Mouse (Mus musculus) liver, embryonic 14.5 days (tissue): ENCODE measurements around the gene 4931422A03Rik. TPM values are rescaled to one million over a fixed set of nuclear protein-coding genes. Genes with fewer than 3 reads are reported as not detected.

ENCODE experiments used
- ATAC-seq: fragments of 200-750 bp; cut with Nextera tagmentation; 2 replicates; pipeline ENCODE4 v1.8.0; 2017; ENCODE audit warnings: moderate number of reproducible peaks, mild to moderate bottlenecking, moderate library complexity; ENCODE audit not compliant: insufficient read depth
- DNase-seq, 3 experiments: peaks; one replicate each; pipeline ENCODE4 v3.0.0-alpha.2; 2012 to 2013; ENCODE audit warnings: low read depth in 3 of 3, low spot score in 3 of 3
- H3K27ac ChIP-seq: fragments of 300-500 bp; sonication (generic); 2 replicates; pipeline ENCODE4 v1.5.1; 2014; ENCODE audit warnings: moderate library complexity, mild to moderate bottlenecking, control low read depth, inconsistent platforms
- H3K27me3 ChIP-seq: fragments of 300-500 bp; sonication (generic); 2 replicates; pipeline ENCODE4 v1.6.1; 2014; ENCODE audit warnings: mild to moderate bottlenecking, low read length, moderate library complexity; ENCODE audit not compliant: control insufficient read depth, insufficient read depth
- H3K36me3 ChIP-seq: fragments of 300-500 bp; sonication (generic); replicated peaks from 2 replicates; pipeline ENCODE4 v1.6.1; 2014; ENCODE audit warnings: low read depth; ENCODE audit not compliant: control insufficient read depth, insufficient read depth
- H3K4me1 ChIP-seq, 2 experiments: fragments of 200-500 bp in 1 of 2; fragments of 300-500 bp in 1 of 2; sonication (generic) in 1 of 2; replicated peaks; 2 replicates each; pipeline ENCODE4 v1.6.1; 2012 to 2014; ENCODE audit warnings: antibody characterized with exemption in 1 of 2, inconsistent platforms in 1 of 2, low read length in 1 of 2; ENCODE audit not compliant: control insufficient read depth in 2 of 2, insufficient read depth in 2 of 2
- H3K4me2 ChIP-seq: fragments of 300-500 bp; sonication (generic); 2 replicates; pipeline ENCODE4 v1.6.1; 2014; ENCODE audit warnings: low read depth, mild to moderate bottlenecking, control low read depth, moderate library complexity
- H3K4me3 ChIP-seq, 2 experiments: fragments of 200-500 bp in 1 of 2; fragments of 300-500 bp in 1 of 2; sonication (generic) in 1 of 2; 2 replicates each; pipeline ENCODE4 v1.5.1; 2012 to 2014; ENCODE audit warnings: low read depth in 2 of 2, low read length in 2 of 2, mild to moderate bottlenecking in 2 of 2, control low read depth in 1 of 2, inconsistent platforms in 1 of 2, moderate library complexity in 1 of 2; ENCODE audit not compliant: insufficient read depth in 1 of 2
- H3K9ac ChIP-seq: fragments of 300-500 bp; sonication (generic); replicated peaks from 2 replicates; pipeline ENCODE4 v1.6.1; 2014; ENCODE audit warnings: mild to moderate bottlenecking, control low read depth, moderate library complexity
- H3K9me3 ChIP-seq: fragments of 300-500 bp; sonication (generic); 2 replicates; pipeline ENCODE4 v1.6.1; 2016; ENCODE audit warnings: low read length, mixed read lengths; ENCODE audit not compliant: control insufficient read depth
- CTCF ChIP-seq: IDR thresholded peaks from 2 replicates; pipeline ENCODE4 v1.5.1; 2016; ENCODE audit warnings: antibody characterized with exemption, low read depth, control low read depth
- EP300 ChIP-seq: IDR thresholded peaks from 2 replicates; pipeline ENCODE4 v1.6.1; 2016; ENCODE audit warnings: antibody characterized with exemption, low read depth
- WGBS: fragments of 180-500 bp; shearing (Covaris S2); extraction: QIAGEN DNeasy Blood & Tissue Kit; methylation state at CpG from one replicate; pipeline ENCODE4 v1.1.7; 2014; ENCODE audit not compliant: insufficient replicate concordance; 5-methylcytosine and 5-hydroxymethylcytosine counted together
- polyA plus RNA-seq, 2 experiments: library from polyadenylated mRNA; depleted of rRNA in 1 of 2; stranded (reverse) in 1 of 2; unstranded in 1 of 2; fragments of >200 nt; fragmentation: Nextera tagmentation in 1 of 2; extraction: Ambion mirVana in 1 of 2; gene quantifications; 2 replicates each; pipeline versions ENCODE4 v1.2.1 to v1.2.3; 2012 to 2014

Gene 4931422A03Rik
- polyA plus RNA-seq, 2 experiments, result 0.86 TPM; not detected in 1

- H3K27me3 ChIP-seq, result no peaks in the 10 kb centered on the region; the same call in 1 of the 2 replicates
- H3K4me2 ChIP-seq, result peak overlapping the region; percentile 92
- 7% methylated on average over 4 of the region's 4 CpGs for WGBS
- peak overlapping the region; percentile 100 for H3K9ac ChIP-seq
- H3K9me3 ChIP-seq, result no peaks in the 10 kb centered on the region
- H3K36me3 ChIP-seq, result peaks cover 70% of the 10 kb centered on the region
- H3K4me1 ChIP-seq, result peaks cover 47 to 54% of the 10 kb centered on the region in 2 experiments
- TF ChIP-seq CTCF (no peak), EP300 (peak; percentile 15; the same call in 1 of the 2 replicates)
- peak overlapping the region; percentile 50 to 72 for H3K4me3 ChIP-seq
- ATAC-seq, result no peak
- H3K27ac ChIP-seq, result peak overlapping the region; percentile 92
- DNase-seq, result no peak
Observed at GRCm38 (mm10) chr2:103968186-103968585, 60.0 kb downstream of the 4931422A03Rik start.

- H3K27ac ChIP-seq, result peak overlapping the region; percentile 70
- ATAC-seq (no peak), DNase-seq (no peak)
- peaks cover 68% of the 10 kb centered on the region for H3K36me3 ChIP-seq
- peak overlapping the region; percentile 61 for H3K4me2 ChIP-seq
- H3K4me3 ChIP-seq, result peak overlapping the region in 1 of 2 experiments; percentile 2; a peak in 1 of 4 replicates
- peaks cover 58 to 60% of the 10 kb centered on the region in 2 experiments for H3K4me1 ChIP-seq
- H3K9ac ChIP-seq, result peak overlapping the region; percentile 43
- no peaks in the 10 kb centered on the region for H3K27me3 ChIP-seq
- H3K9me3 ChIP-seq, result no peaks in the 10 kb centered on the region
- TF ChIP-seq CTCF (no peak), EP300 (no peak)
- 70% methylated on average over 3 of the region's 3 CpGs for WGBS
Observed at GRCm38 (mm10) chr2:103965391-103965790, 62.8 kb downstream of the 4931422A03Rik start.

- Histone ChIP-seq H3K9me3 (no peaks in the 10 kb centered on the region), H3K9ac (peak overlapping the region; percentile 99), H3K4me1 (peaks cover 58 to 59% of the 10 kb centered on the region in 2 experiments), H3K4me2 (peak overlapping the region; percentile 99), H3K36me3 (peaks cover 71% of the 10 kb centered on the region), H3K4me3 (peak overlapping the region; percentile 34 to 69), H3K27me3 (no peaks in the 10 kb centered on the region), H3K27ac (peak overlapping the region; percentile 100)
- ATAC-seq, result no peak
- no peak for TF ChIP-seq EP300
- no peak for TF ChIP-seq CTCF
- WGBS, result 32% methylated on average over 4 of the region's 4 CpGs
- no peak for DNase-seq
Observed at GRCm38 (mm10) chr2:103962349-103962748, 65.8 kb downstream of the 4931422A03Rik start.

- ATAC-seq, result peak; percentile 50
- Histone ChIP-seq H3K9ac (peak overlapping the region; percentile 99), H3K27ac (peak overlapping the region; percentile 100), H3K4me3 (peak overlapping the region; percentile 69 to 90), H3K4me2 (peak overlapping the region; percentile 99), H3K9me3 (no peaks in the 10 kb centered on the region), H3K36me3 (peaks cover 44% of the 10 kb centered on the region), H3K27me3 (no peaks in the 10 kb centered on the region), H3K4me1 (peaks cover 58 to 59% of the 10 kb centered on the region in 2 experiments)
- TF ChIP-seq EP300 (no peak), CTCF (0 out of 2 replicates have a peak, but pooled peaks have one; percentile 31)
- 33% methylated on average over 6 of the region's 6 CpGs for WGBS
- no peak for DNase-seq
Observed at GRCm38 (mm10) chr2:103959574-103959973, 68.6 kb downstream of the 4931422A03Rik start.

- ATAC-seq, result peak; percentile 9; the same call in 1 of the 2 replicates
- H3K9me3 ChIP-seq, result no peaks in the 10 kb centered on the region
- peak overlapping the region; percentile 100 for H3K27ac ChIP-seq
- peak overlapping the region; percentile 99 for H3K9ac ChIP-seq
- peaks cover 54% of the 10 kb centered on the region in 2 experiments for H3K4me1 ChIP-seq
- WGBS, result 29% methylated on average over 5 of the region's 5 CpGs
- no peaks in the 10 kb centered on the region for H3K27me3 ChIP-seq
- H3K36me3 ChIP-seq, result peaks cover 40% of the 10 kb centered on the region
- no peak for DNase-seq
- peak overlapping the region; percentile 99 for H3K4me2 ChIP-seq
- TF ChIP-seq EP300, result no peak
- TF ChIP-seq CTCF, result no peak
- H3K4me3 ChIP-seq, result peak overlapping the region; percentile 69 to 90
Observed at GRCm38 (mm10) chr2:103959066-103959465, 69.1 kb downstream of the 4931422A03Rik start.
